Mouse (Mus musculus) spleen, postnatal 14 days (tissue): ENCODE results near the gene Tex38.

Source experiments
- DNase-seq, 2 experiments: peaks; one replicate each; pipeline ENCODE4 v3.0.0; 2021 to 2022; ENCODE audit warnings: low spot score in 2 of 2

Gene Tex38

DNA sequence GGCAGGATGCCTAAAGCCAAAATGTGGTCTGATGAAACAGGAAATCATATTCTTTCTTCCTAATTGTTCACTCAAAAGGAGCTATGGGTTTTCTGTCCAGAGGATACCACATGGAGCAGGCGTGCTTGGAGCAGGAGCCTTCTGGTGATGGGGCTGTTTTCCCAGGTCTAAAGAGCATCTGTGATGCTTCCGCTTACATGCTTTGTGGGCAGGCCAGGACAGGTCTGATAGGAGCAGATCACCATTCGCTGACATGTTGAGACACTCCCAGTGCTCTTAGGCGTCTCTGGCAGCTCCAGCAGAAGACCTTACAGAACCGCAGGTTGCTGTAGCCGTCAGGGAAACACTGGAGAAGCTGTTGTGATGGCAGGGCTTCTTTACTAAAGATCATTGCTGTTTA, 5.8 kb downstream of the Tex38 start:
- no peak for DNase-seq

DNA sequence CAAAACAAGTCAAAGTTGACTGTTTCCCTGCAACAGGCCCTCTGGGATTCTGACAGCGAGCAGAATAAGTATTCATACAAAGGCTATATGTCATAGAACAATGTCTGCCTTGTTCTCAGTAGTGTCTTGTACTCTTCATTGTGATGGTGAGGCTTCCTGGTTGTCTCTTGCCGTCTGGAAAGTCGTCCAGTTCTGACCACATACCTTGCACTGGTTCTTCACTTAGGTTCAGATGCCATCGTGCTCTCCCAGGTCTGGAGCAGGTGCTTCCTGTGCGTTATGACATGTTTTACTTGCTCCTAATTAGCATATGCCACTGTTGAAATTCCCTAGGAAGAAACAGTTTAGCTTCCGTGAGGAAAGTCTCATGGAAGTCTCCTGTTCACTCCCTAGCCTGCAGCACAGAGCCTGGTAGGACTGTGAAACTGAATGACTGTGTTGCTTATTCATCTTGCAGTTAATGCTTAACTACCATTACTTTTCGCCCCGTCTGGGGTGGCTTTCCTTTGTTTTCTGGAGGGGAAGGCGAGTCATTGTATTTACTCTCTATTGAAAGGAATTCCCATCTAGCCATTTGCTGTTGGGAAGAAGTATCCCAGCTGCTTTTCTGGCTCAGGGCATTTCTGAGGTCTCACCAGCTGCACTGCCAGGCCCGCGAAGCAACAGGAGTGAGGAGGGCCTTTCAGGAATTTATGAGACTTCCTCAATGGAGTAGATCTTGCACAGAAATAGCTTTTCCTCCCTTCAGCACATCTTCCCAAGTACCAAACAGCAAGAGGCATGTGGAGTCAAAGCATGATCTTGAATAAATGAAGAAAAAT, 13.0 kb downstream of the Tex38 start:
- DNase-seq = no peak

DNA sequence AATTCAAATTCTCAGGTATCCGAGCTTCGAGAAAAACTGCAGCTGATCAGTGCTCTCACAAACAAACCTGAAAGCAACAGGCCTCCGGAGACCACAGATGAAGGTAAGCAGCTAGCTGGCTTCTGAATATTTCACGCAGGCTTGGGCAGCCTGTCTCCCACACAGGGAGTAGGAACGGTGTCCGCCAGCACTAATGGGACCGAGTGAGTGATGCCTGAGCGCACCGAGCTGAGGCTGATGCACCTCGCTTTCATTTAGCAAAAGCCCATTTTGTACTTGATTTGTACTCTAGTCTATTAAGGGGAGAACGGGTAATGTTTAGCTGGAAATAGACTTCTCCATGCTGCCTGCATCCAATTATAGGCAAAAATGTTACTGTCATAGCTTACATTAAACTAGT, 16.2 kb downstream of the Tex38 start:
- DNase-seq = no peak

DNA sequence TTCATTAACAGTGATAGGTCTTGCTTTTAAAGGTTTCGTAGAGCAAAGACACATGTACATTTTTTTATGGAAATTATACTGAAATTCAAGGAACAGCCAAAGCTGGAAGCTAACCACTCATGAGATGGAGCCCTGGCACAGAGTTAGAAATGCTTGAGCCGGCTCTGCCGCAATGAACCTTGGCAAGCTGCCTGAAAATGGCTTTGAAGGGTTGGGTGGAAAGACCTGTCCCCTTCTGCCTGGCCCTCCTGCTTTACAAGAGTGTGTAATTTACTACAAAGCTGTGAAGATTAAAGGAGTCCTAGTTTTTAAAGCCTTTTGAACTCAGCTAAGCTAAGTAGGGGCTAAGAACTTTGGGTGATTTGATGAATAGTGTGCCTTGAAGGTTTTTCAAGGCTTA, 19.6 kb downstream of the Tex38 start:
- no peak for DNase-seq

DNA sequence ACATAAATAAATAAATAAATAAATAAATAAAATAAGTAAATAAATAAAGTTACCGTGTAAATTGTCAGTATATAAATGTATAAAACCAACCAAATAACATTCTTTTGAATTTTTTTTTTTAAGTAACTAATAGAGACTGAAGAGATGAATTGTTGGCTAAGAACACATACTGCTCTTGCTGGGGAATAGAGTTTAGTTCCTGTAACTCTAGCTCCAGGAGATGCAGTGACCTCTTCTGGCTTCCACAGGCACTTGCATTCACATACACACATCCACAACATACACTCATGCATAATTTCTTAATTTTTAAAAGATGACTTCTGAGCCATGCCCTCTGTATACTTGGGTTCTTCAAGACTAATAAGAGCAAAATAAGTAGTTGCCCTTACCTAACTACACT, 26.0 kb downstream of the Tex38 start:
- no peak for DNase-seq

DNA sequence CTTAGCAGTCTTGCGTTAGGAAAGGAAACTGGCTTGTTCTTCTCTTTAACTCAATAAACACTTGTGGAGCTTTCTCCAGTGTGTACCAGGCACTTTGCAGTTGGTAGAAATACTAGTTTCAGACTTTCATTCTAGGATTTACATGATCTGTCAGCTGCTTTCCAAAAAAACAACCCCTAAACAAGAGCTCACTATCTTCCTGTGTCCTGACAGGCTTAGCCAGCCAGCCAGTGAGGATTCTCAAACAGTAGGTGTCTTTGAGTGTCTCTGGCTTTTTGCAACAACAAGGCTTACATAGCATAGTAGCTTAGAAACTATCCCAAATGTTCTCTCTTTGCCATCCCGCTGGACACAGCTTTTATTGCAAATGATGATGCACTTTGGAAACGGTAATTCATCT, 26.7 kb downstream of the Tex38 start:
- DNase-seq = no peak

DNA sequence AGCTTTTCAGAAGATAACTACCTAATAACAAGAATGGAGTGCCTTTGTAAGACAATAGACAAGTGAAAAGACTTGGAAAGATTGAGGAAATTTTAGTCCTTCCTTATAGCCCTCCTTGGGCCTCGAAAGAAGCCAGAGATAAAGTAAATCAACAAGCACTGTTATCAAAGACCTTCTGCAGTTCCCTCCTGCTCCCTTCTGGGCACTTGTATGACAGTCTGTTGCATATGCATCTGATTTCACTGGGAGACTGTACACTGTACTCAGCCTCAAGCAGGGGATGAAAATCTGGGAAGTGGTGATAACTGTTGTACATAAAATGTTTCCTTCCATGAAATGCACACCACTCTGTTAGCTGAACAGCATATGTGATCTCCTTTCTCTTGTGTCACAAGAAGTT, 31.5 kb downstream of the Tex38 start:
- no peak for DNase-seq

DNA sequence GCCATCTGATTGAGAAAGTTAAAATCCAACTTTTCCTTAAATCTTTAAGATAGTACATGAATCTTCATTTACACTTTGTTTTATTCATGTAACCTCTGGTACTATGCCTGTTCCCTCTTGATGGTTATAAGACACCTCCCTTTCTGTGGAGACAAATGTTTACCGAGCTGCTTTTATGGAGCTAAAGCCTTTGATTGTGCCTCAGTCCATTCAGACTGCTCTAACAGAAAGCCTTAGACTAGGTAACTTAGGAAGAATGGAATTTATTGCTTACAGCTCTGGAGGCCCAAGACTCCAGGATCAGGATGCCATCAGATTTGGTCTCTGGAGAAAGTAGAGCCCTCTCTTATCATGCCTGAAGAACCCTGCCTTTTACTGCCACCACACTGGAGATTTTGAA, 32.6 kb downstream of the Tex38 start:
- DNase-seq = no peak

DNA sequence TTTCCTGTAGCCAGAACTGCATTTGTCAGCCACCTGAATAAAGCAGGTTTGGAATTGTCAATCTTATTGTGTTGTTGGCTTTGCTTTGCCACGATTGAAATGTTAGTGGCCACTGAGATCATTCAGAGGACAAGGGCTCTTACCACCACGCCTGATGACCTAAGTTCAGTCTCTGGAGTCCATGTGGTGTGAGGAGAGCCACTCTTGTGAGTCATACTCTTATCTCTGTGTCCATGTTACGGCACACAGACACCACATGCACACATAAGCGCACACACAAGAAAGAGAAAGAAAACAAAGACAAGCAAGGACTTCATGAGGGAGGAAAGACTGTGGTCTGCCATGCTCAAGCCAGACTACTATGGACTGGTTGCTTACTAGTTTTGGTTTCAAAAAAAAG, 37.7 kb downstream of the Tex38 start:
- DNase-seq = no peak

DNA sequence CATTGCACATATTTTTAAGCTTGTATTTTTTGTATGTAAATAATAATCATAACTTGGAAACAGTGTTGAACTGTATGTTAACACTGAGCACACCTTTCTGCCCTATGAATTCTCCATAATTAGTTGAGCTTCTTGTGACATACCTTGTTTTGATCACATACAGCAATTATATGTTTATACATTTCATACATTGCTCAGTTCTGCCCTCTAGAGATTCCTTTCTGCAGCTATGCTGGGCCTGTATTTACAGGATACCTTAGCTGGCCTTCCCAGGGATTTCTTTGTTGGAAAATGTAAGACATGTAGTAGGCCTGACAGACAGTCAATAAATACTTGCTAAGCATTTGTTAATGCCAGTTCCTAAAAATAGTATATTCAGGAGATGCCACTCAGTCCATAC, 38.2 kb downstream of the Tex38 start:
- DNase-seq = no peak

DNA sequence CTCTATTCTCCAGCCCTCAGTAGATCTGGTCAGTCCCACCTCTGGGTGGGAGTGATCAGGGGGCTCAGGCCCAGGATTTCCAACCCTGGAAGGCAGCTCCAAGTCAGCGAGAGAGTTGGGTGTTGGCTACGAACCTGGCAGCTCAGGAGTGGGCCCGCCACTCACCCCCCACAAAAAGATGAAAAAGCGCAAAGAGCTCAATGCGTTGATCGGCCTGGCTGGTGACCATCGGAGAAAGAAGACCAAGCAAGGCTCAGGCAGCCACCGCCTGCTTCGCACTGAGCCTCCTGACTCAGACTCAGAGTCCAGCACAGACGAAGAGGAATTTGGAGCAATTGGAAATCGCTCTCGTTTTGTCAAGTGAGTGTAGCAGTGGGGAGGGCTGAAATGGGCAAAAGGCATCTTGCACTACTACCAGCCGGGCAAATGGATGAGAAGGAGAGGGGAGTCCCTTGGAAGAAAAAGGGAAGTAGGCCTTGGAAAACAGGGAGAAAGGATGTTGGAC, 42.3 kb downstream of the Tex38 start:
- DNase-seq = peak; percentile 6 to 7

DNA sequence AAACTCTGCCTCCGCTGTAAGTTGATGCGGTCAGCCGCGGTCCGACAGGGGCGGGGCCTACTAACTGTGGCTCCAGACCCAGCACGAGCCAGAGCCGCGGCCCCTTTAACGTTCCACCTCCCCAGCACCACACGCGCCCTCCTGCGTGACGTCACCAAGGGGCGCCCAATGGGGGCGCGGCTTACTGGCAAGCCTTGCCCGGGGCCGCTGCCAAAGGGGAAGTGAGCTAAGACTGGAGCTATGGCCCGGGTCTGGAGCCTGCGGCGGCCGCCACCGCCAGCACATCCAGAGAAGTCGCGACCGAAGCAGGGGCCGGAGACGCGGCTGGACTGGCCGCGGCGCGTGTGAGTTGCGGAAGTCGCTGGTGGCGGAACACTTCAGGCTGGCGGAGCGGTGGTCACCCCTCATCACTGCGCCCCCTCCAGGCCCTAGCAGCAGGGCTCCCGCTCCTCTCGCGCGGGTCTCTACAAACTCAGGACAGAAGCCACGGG, 43.2 kb downstream of the Tex38 start, which contains the start of gene Efcab14:
Gene Efcab14, plus strand, starts transcription at position 194 of the 491 bp plus-strand sequence.
- DNase-seq = peak; percentile 93 to 96

DNA sequence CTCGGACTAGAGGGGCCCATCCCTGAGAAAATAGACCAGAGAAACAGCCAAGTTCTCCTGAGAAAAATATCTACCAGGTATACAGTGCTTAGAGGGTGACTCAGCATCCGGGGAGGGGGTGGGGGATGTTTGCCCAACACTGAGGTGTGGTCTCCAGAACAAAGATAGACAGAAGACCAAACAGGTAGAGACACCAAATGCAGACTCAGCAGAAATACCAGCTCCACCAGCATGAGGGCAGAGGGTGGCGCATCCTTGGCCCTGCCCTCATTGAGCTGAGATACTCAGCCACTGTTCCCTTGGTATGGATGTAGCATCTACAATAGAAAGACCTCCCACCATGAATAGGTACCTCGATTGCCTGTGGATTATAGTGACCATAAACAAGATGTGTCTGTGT, 46.0 kb downstream of the Tex38 start:
- DNase-seq = no peak

DNA sequence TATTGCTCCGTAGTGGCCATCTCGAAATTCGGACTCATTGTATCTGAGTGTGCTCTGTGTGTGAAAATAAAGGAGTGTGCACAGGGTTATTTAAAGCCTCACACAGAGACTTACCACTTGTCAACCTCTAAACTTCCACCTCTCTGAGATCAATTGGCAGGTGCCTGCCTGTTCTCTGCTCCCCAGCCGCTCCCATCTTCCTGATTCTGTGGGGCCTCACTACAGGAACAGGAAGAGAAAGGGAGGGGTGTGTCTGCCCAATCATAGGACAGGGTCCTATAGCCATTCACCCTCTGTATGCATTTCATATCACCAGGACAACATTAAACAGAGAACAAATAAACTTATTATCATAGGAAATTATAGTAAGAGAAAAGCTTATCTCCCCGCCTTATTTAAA, 47.1 kb downstream of the Tex38 start:
- no peak for DNase-seq

DNA sequence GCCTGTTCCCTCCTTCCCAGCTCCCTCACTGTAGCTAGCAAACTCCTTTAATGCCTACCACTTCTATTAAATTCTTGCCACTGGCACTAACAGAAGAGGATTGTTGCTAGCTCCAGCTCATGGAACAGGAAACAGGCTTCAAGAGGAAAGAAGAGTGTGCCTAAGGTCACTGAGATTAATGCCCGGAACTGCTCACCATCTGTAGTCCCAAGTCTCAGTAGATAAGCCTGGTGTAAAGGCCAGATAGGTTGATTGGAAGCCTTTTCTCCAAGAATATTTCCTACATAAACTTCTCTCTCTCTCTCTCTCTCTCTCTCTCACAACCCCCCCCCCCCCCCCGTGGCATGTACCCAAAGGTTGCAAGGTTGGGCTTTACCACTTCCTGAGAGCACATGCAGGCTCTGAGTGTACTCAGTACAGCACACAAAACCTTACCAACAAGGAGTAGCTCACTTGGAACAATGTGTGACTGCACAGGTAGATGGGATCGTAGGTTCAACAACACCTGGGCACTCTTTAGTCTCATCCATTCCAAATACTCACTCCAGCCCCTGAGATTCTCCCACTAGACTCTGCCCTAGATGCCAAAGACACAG, 48.5 kb downstream of the Tex38 start:
- no peak for DNase-seq

DNA sequence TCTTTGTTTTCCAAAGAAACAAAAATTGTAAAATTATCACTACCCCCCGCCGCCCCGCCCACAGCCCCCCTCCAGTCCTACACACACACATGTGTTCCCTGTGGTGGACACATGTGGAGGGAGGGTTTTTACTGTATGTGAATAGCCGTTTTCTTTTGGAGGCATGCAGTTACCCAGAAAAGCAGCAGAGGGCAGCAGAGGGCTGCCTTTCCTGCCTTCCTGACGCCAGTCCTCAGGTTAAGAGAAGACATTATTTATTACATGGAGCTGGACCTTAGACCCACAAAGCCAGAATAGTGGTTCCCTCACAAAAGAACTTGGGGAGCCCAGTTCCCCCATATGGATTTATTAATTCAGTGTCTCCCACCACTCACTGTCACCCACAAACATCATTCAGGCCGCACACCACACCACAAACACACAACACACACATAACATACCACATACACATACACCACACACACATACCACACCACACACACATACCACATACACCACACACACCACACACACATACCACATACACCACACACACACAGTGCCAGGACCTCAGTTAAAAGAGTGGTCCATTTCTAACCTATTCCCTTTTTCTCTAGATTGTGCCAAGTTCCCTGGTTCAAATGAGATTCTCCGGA, 49.1 kb downstream of the Tex38 start:
- peak; percentile 38 to 56 for DNase-seq
